Mouse (Mus musculus) heart, adult 2 months (tissue): ENCODE data around the gene Tnik. TPM values are rescaled to one million over a fixed set of nuclear protein-coding genes. Genes with fewer than 3 reads are reported as not detected.

Experiments used
- DNase-seq, 2 experiments: peaks; one replicate each; pipeline ENCODE4 v3.0.0; 2021
- H3K27ac ChIP-seq: fragments of 200-600 bp; 2 replicates; pipeline ENCODE4 v1.8.1; 2022
- H3K27me3 ChIP-seq: fragments of 200-500 bp; 2 replicates; pipeline ENCODE4 v1.6.1; 2012; ENCODE audit warnings: mild to moderate bottlenecking, low read length, inconsistent platforms, mixed read lengths; ENCODE audit not compliant: control insufficient read depth, insufficient read depth
- H3K36me3 ChIP-seq: fragments of 200-500 bp; 2 replicates; pipeline ENCODE4 v1.6.1; 2012; ENCODE audit warnings: low read length, inconsistent platforms; ENCODE audit not compliant: control insufficient read depth, insufficient read depth
- H3K4me1 ChIP-seq: fragments of 200-500 bp; 2 replicates; pipeline ENCODE4 v1.6.1; 2011; ENCODE audit warnings: low read length; ENCODE audit not compliant: control insufficient read depth, insufficient read depth
- H3K4me3 ChIP-seq: fragments of 200-600 bp; 2 replicates; pipeline ENCODE4 v1.8.1; 2022
- H3K79me2 ChIP-seq: fragments of 200-500 bp; replicated peaks from 2 replicates; pipeline ENCODE4 v1.6.1; 2012; ENCODE audit warnings: mild to moderate bottlenecking, inconsistent platforms, low read length, moderate library complexity, mixed read lengths; ENCODE audit not compliant: control insufficient read depth, insufficient read depth
- H3K9ac ChIP-seq: fragments of 200-500 bp; 2 replicates; pipeline ENCODE4 v1.6.1; 2012; ENCODE audit warnings: low read depth, mild to moderate bottlenecking, control low read depth, inconsistent platforms, low read length, mixed read lengths
- CTCF ChIP-seq: fragments of 200-600 bp; IDR thresholded peaks from 2 replicates; pipeline ENCODE4 v1.8.1; 2022; ENCODE audit warnings: antibody characterized with exemption, mild to moderate bottlenecking, moderate library complexity
- EP300 ChIP-seq: fragments of 200-500 bp; IDR thresholded peaks from 2 replicates; pipeline ENCODE4 v1.6.1; 2011; ENCODE audit warnings: low read depth, low read length, control low read depth; ENCODE audit not compliant: insufficient read depth
- POLR2A ChIP-seq: fragments of 200-500 bp; IDR thresholded peaks from 2 replicates; pipeline ENCODE4 v1.6.1; 2011; ENCODE audit warnings: mild to moderate bottlenecking, low read depth, low read length, control low read depth; ENCODE audit not compliant: insufficient read depth
- WGBS: fragments of 180-500 bp; shearing (Covaris S2); methylation state at CpG from one replicate; pipeline ENCODE4 v1.1.7; 2018; 5-methylcytosine and 5-hydroxymethylcytosine counted together
- intact Hi-C: fragments of 180-260 bp; cut with DNase I; formaldehyde crosslinking; loops from one replicate; pipeline ENCODE4 v1.15.1; 2025
- polyA plus RNA-seq: library from polyadenylated mRNA; depleted of rRNA; stranded (reverse); fragments of >200 nt; gene quantifications from 2 replicates; pipeline ENCODE4 v1.2.3, GENCODE M21; 2012
- total RNA-seq, 2 experiments: library from RNA; stranded (reverse); gene quantifications; 2 replicates each; pipeline ENCODE4 v1.2.3; 2021

Gene Tnik
- total and polyA plus RNA-seq, 3 experiments = 6.6 to 29.8 (median 26.8) TPM

DNA sequence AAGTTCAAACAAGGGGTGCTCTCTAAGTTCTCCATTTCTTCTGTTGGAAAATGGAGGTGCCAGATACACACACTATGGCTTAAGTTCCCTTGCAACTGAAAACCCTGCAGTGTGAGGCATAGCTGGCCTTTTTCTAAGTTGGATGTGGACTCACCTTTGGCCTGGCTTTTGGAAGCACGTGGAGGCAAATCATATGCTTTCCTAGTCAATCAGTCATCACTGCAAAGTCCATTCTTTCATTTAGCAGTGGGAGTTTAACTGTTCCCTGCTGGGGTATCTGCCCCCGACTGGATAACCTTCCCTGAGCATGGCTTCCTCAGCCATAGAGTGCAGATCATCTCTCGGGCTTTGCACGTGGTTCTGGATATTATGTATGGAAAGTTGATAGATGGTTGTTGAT is 436.6 kb downstream of the Tnik start:
- TF ChIP-seq CTCF (no peak), POLR2A (no peak), EP300 (no peak)
- Histone ChIP-seq H3K4me1 (no peaks in the 10 kb centered on the region), H3K79me2 (no peaks in the 10 kb centered on the region), H3K36me3 (no peaks in the 10 kb centered on the region), H3K27me3 (peaks cover 3% of the 10 kb centered on the region; the same call in 1 of the 2 replicates), H3K4me3 (no peak overlapping the region), H3K9ac (no peak overlapping the region), H3K27ac (no peak overlapping the region)
- no peak for DNase-seq
- intact Hi-C loops = no loop called here
- 68% methylated on average over 4 of the region's 4 CpGs for WGBS

DNA sequence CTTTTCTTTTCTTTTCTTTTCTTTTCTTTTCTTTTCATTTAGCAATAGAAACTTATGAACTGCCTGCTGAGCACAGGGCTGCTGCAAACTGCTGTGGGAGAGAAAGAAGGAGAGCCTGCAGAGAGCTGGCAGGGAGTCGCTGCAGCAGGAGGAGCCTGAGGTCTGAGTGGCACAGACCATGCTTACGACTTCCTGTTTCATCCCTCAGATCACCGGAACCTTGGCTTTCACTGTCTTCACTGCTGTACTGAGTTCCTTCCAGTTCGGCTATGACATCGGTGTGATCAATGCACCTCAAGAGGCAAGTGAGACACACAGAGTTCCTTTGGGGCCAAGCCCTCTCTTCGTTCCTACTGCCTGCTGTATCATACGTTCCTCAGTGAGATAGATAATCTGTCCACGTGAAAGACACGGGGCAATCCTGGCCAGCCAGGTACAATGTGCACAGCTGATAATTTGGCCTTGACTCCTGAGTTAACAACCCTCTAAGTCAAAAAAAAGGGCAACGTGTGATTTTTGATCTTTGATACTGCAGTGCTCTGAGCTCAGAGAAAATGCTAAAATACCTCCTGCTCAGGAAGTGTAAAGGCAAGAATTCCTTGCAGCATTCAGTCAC is 442.6 kb downstream of the Tnik start:
- no peaks in the 10 kb centered on the region for H3K79me2 ChIP-seq
- no peaks in the 10 kb centered on the region for H3K4me1 ChIP-seq
- H3K36me3 ChIP-seq = no peaks in the 10 kb centered on the region
- DNase-seq = no peak
- H3K4me3 ChIP-seq = no peak overlapping the region
- H3K9ac ChIP-seq = no peak overlapping the region
- WGBS = 33% methylated on average over 10 of the region's 10 CpGs
- no peak for TF ChIP-seq EP300
- no peak for TF ChIP-seq CTCF
- TF ChIP-seq POLR2A = no peak
- intact Hi-C loops = no loop called here
- no peaks in the 10 kb centered on the region for H3K27me3 ChIP-seq
- H3K27ac ChIP-seq = no peak overlapping the region

- Histone ChIP-seq H3K9ac (no peak overlapping the region), H3K79me2 (no peaks in the 10 kb centered on the region), H3K27ac (no peak overlapping the region), H3K4me3 (no peak overlapping the region), H3K27me3 (no peaks in the 10 kb centered on the region), H3K4me1 (no peaks in the 10 kb centered on the region), H3K36me3 (no peaks in the 10 kb centered on the region)
- DNase-seq = no peak
- 68% methylated on average over 4 of the region's 4 CpGs for WGBS
- intact Hi-C loops = no loop called here
- TF ChIP-seq CTCF (no peak), POLR2A (no peak), EP300 (no peak)
Observed at GRCm38 (mm10) chr3:28706736-28707135, 443.7 kb downstream of the Tnik start.

DNA sequence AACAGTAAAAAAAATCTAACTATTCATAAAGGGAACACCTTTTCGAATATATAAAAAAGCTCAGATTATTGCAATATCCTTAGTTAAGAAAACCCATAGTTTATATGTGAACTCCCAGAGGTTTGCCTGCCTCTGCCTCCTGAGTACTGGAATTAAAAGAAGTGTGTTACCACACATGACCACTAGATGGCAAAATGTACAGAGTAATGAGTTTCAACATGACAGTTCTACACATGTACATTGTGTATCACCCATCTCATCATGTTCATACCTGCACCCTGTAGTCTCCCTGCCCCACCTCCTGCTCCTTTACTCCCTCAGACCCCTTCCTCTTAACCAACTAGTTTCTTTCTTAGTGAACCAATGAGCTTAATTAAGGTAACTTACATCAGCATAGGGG is 446.7 kb downstream of the Tnik start:
- Histone ChIP-seq H3K9ac (no peak overlapping the region), H3K27me3 (no peaks in the 10 kb centered on the region), H3K4me3 (no peak overlapping the region), H3K27ac (no peak overlapping the region), H3K36me3 (no peaks in the 10 kb centered on the region), H3K79me2 (no peaks in the 10 kb centered on the region), H3K4me1 (no peaks in the 10 kb centered on the region)
- TF ChIP-seq CTCF = peak; percentile 75
- TF ChIP-seq POLR2A = no peak
- intact Hi-C loops = no loop called here
- 55% methylated on average over 1 of the region's 1 CpGs for WGBS
- no peak for DNase-seq

- intact Hi-C loops = no loop called here
- 72% methylated on average over 7 of the region's 7 CpGs for whole genome bisulfite sequencing
- no peak overlapping the region for H3K9ac ChIP-seq
- H3K27ac ChIP-seq = no peak overlapping the region
- no peaks in the 10 kb centered on the region for H3K36me3 ChIP-seq
- no peaks in the 10 kb centered on the region for H3K4me1 ChIP-seq
- H3K4me3 ChIP-seq = no peak overlapping the region
- no peaks in the 10 kb centered on the region for H3K79me2 ChIP-seq
- TF ChIP-seq POLR2A = no peak
- TF ChIP-seq EP300 = no peak
- TF ChIP-seq CTCF = no peak
- no peak for DNase-seq
- H3K27me3 ChIP-seq = no peaks in the 10 kb centered on the region
Observed at GRCm38 (mm10) chr3:28713913-28714698, 451.1 kb downstream of the Tnik start.

DNA sequence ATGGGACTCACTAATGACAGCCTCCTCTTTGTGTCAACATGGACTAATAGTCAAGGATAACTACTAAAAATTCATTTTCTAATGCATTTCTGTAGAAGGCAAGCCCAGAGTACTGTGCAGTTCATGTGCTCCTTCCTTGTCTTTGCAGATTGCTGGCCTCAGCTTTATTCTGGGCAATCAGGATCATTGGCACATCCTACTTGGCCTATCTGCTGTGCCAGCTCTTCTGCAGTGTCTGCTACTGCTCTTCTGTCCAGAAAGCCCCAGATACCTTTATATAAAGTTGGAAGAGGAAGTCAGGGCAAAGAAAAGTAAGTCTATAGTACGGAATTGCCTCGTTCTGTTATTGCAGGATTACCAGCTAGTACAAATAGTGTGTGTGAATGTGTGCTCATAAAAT is 455.5 kb downstream of the Tnik start:
- no peaks in the 10 kb centered on the region for H3K27me3 ChIP-seq
- peaks cover 2% of the 10 kb centered on the region; the same call in 1 of the 2 replicates for H3K4me1 ChIP-seq
- no peak overlapping the region for H3K27ac ChIP-seq
- no peak overlapping the region for H3K4me3 ChIP-seq
- no peak overlapping the region for H3K9ac ChIP-seq
- no peaks in the 10 kb centered on the region for H3K36me3 ChIP-seq
- no peaks in the 10 kb centered on the region for H3K79me2 ChIP-seq
- intact Hi-C loops = no loop called here
- TF ChIP-seq CTCF (no peak), POLR2A (no peak), EP300 (no peak)
- WGBS = 91% methylated on average over 2 of the region's 2 CpGs
- no peak for DNase-seq
